Mouse (Mus musculus) CD4-positive, CD25-positive, alpha-beta regulatory T cell, adult 2 months (primary cell): ENCODE measurements around the gene Erp29.

ENCODE experiments used
- DNase-seq: peaks from one replicate; pipeline ENCODE4 v3.0.0-alpha.2; 2012; ENCODE audit warnings: low read depth, low spot score

The Erp29 gene

GRCm38 (mm10) chr5:121449976-121450375 lies 2.3 kb downstream of the Erp29 start:
- DNase-seq = peak; percentile 81

GRCm38 (mm10) chr5:121448450-121448849 lies 3.9 kb downstream of the Erp29 start:
- DNase-seq = peak; percentile 55

- no peak for DNase-seq
These were observed 7.4 kb downstream of the Erp29 start for GRCm38 (mm10) chr5:121444870-121445269.

DNA sequence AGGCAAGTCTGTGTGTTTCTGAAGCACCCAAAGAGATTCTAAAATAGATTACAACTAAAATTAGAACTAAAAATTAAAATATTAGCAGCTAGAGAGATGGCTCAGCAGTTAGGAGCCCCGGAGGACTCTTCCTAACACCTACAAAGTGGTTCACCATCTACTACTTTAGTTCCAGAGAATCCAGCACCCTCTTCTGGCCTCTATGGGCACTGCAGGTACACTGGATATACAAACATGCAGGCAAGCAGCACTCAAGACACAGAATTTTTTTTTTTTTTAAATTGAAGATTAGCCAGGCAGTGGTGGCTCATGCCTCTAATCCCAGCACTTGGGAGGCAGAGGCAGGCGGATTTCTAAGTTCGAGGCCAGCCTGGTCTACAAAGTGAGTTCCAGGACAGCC lies 8.8 kb downstream of the Erp29 start:
- DNase-seq = peak; percentile 64

DNA sequence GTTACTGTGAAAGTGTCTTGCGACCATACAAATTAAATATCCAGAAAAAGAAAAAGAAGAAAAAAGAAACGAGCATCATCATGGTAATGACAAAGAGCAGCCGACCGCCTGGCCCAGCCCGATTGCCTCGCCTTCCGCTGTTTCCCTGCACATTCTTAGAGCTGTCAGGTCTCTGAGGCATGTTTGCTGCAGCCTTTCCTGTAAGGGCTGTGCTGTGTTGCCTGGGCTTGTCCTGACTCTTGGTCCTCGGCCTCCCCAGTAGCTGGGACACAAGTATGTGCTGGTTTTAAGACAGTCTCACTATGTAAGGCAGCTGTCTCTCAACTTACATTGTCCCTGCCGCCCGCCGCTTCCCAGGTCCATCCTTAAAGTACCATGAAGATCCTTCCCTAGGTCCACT lies 13.6 kb downstream of the Erp29 start:
- no peak for DNase-seq

DNA sequence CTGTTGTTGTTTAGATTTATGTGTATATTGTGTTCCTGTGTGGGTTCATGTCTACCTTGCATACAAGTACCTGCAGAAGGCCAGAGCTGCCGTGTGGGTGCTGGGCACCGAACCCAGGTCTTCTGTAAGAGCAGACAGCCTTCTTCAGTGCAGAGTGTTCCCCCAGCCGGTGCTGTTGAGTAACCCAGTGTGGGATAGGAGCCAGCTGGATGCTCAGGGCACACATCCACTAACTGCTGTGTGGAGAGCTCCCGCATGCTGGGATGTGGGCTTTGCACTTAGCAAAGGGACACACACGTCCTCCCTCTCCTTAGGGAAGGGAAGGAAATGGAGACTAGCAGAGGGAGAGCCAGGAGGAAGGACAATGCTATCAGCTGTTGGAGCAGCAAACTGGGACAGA lies 14.2 kb downstream of the Erp29 start:
- DNase-seq = no peak

GRCm38 (mm10) chr5:121428954-121429353 lies 23.4 kb downstream of the Erp29 start:
- DNase-seq = no peak

- DNase-seq = no peak
These were observed 29.0 kb downstream of the Erp29 start for GRCm38 (mm10) chr5:121423297-121423696.

- no peak for DNase-seq
These were observed 29.5 kb downstream of the Erp29 start for GRCm38 (mm10) chr5:121422787-121423186.

GRCm38 (mm10) chr5:121420721-121421120 lies 31.6 kb downstream of the Erp29 start:
- no peak for DNase-seq

GRCm38 (mm10) chr5:121410975-121411374 lies 41.3 kb downstream of the Erp29 start:
- DNase-seq = no peak

DNA sequence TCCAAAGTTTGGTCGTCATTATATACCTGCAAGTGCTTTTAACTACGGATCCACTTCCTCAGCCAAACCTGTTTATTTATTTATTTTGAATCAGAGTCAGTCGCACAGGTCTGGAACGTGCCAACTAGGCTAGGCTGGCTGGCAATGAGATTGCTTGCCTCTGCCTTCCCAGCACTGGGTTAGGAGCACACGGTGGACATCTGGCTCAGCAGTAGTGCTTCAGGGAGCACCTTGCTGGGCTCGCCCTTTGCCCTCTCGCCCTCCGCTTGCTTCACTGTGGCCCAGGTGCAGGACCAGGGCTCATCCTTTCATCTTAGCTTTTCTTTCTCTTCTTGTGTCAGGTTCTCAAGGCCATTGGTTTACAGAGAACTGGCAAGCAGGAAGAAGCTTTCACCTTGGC lies 44.5 kb downstream of the Erp29 start:
- no peak for DNase-seq

DNA sequence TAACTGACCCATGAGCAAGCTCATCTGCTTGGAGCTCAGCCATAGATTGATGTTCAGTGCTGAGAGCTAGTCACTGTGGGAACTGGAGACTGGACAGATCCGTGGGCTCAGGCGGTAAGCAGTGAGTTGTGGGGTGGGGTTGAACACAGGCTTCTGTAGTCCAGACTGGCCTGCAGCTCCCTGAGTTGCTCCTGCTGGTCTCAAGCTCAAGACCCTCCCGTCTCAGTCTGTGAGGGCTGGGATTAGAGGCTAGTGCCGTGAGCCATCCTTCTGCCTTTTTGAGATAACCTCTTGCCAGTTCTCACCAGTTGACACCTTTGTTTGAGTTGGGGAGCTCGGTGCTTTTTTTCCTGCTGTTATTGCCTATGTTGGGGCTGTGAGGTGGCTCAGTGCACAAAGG lies 51.5 kb downstream of the Erp29 start:
- DNase-seq = no peak

- DNase-seq = no peak
These were observed 52.2 kb downstream of the Erp29 start for GRCm38 (mm10) chr5:121400064-121400463.

- no peak for DNase-seq
These were observed 52.8 kb downstream of the Erp29 start for GRCm38 (mm10) chr5:121399540-121399939.

- DNase-seq = no peak
These were observed 53.3 kb downstream of the Erp29 start for GRCm38 (mm10) chr5:121398965-121399462.

- no peak for DNase-seq
These were observed 54.0 kb downstream of the Erp29 start for GRCm38 (mm10) chr5:121398146-121398964.

DNA sequence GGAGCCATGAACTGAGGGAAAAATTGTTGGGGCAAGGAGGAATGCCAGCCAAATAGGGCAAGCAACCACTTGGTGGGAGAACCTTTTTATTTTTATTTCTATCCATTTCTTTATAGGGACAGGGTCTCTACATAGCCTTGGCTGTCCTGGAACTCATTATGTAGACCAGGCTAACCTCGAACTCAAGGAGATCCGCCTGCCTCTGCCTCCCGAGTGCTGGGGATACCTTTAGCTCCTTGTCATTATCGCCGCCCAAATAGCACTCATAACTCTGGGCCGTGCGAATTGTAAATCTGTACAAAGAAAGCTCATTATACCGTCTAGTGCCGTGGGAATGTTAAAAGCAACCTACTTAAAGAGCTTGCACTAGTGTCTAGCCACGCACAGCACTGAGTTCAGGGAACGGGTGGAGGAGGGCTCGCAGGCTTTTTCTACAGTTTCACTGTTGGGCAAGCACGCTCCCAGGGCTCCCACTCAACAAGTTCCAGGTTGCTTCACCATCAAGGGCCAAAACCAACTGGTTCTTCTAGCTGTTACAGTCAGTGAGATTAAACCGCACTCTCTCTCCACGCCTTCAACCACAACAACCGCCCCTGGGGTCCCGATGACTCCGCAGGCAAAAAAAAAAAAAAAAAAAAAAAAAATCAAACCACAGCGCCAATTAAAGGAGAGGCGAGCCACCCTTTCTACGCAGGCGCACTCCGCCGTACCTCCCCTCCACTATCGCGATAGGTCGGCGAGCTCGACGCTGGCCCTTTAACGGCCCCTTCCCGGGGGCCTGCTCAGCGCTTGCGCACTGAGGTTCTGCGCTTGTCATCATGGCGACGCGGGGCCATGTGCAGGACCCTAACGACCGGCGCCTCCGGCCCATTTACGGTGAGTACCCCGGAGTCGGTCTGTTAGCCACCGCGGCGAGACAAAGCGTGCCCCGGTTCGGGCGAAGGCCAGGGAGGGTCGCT lies 54.8 kb downstream of the Erp29 start, which contains the start of gene Naa25:
Gene Naa25, plus strand, starts transcription at position 750 of the 959 bp plus-strand sequence.
- peak; percentile 99 for DNase-seq

DNA sequence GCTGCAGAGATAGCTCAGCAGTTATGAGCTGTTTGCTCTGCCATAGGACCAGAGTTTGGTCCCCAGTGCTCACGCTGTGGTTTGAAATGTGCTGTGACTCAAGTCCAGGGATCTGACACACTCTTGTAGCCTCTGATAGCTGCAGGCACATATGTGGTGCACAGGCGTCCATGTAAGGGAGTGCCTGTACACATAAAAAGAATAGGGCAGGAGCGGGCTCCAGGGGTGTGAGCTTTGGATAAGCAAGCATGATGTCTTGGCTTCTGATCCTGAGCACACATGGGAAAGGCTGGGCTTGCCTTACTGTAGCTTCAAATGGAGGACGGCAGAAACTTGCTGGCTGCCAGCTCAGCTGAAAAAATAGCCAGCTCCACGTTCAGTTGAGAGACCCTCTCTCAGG lies 56.7 kb downstream of the Erp29 start:
- no peak for DNase-seq

DNA sequence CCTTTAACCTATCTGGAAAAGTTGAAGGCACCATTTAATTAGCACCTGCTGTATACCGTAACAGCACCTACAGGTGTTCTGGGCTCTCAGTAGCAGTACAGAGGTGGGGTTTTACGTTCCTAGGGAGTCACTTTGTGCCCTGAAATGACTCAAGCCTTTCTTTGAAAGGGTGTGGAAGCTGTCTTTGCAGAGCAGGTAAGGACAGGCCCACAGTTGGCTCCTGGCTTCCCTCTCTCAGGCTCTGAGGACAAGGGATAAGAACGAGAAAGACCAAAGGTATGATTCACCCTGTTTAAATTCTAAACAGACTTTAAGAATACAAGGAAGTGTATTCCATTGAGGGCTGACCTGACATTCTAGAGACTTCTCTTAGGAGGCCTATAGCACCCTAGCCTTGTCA lies 58.9 kb downstream of the Erp29 start:
- no peak for DNase-seq

DNA sequence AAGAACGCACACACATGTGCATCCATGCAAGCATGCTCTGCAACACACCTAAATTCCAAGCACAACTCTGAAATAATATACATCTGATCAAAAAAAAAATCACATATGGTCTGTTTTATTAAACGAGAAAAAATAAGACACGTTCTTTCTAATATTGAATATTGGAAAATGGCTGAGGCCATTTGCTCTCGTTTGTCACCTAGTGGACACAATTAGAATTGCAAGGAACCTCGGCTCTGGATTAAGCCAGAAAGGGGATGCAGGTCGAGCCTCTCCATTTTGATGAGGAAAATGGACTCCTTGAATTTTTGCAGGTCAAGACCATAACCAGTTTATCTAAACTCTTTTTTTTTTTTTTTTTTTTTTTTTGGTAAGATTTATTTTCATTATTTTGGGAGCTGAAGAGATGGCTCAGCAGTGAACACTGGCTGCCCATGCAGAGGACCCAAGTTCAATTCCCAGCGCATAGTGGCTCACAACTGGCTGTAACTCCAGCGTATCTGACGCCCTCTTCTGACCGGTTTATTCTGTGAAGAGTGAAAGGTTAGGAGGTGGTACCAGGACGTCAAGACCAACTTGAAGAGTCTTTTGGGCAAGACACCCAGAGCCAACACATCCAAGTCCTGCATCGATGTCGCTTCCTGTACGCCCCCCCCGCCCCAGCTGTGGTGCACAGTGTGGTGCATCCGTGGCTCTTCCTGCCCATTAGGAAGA lies 59.5 kb downstream of the Erp29 start:
- peak; percentile 72 for DNase-seq

GRCm38 (mm10) chr5:121389691-121390090 lies 62.6 kb downstream of the Erp29 start:
- no peak for DNase-seq
